Comparison of ENCODE assay signal across 7 mouse cellular contexts in genomic region chr3:103279182-103280149, GRCm38 (mm10). TPM values are rescaled to one million over a fixed set of nuclear protein-coding genes. Genes with fewer than 3 reads are reported as not detected.
DNase-seq lines count a peak whose midpoint lies in the region; ATAC-seq lines count a peak whose summit lies in the region.

Gene Trim33 (plus strand): TSS chr3:103279293.

- no peaks in the 10 kb centered on the region for H3K9me3 ChIP-seq in intestine, embryonic 16.5 days (ENCODE audit: control insufficient read depth, low read length)
- H3K9me3 ChIP-seq in midbrain, embryonic 11.5 days (ENCODE audit: control insufficient read depth, low read length): no peaks in the 10 kb centered on the region

- under 1% methylated on average over 106 of the region's 136 CpGs for WGBS in intestine, embryonic 16.5 days
- WGBS in midbrain, embryonic 11.5 days: under 1% methylated on average over 98 of the region's 136 CpGs

- H3K27ac ChIP-seq in intestine, embryonic 16.5 days (ENCODE audit: low read length): peak within 1 kb of the TSS; percentile 95
- peak within 1 kb of the TSS; percentile 90 for H3K27ac ChIP-seq in midbrain, embryonic 11.5 days (ENCODE audit: low read depth, low read length)

- peaks cover 6% of the 10 kb centered on the region for H3K4me1 ChIP-seq in intestine, embryonic 16.5 days (ENCODE audit: control insufficient read depth, insufficient read depth, low read length)
- peaks cover 12% of the 10 kb centered on the region for H3K4me1 ChIP-seq in midbrain, embryonic 11.5 days (ENCODE audit: control insufficient read depth, insufficient read depth, low read length)

- intact Hi-C loops in left cerebral cortex, postnatal 36 days (cut with DNase I): loop anchor here (10.0 kb wide), 1 partner anchor 105 kb away; the partner anchor contains the start of gene Bcas2

- no peaks in the 10 kb centered on the region for H3K36me3 ChIP-seq in intestine, embryonic 16.5 days (ENCODE audit: control insufficient read depth, insufficient read depth, low read length)
- no peaks in the 10 kb centered on the region for H3K36me3 ChIP-seq in midbrain, embryonic 11.5 days (ENCODE audit: control insufficient read depth, insufficient read depth, low read length)

- DNase-seq in adrenal gland, adult 2 months: peak; percentile 94
- peak; percentile 94 for DNase-seq in embryo, embryonic 11.5 days (ENCODE audit: low read depth, low spot score)
- peak; percentile 83 to 90 for DNase-seq in gastrocnemius, postnatal 4 days (ENCODE audit: low spot score in 2 of 2)
- DNase-seq in left cerebral cortex, postnatal 36 days (ENCODE audit: low spot score in 2 of 2): peak; percentile 89 to 91
- DNase-seq in midbrain, embryonic 11.5 days (ENCODE audit: low spot score, missing footprints): peak; percentile 99
- DNase-seq in skeletal muscle tissue, adult 2 months (ENCODE audit: low read depth, low spot score): peak; percentile 85

- H3K27me3 ChIP-seq in intestine, embryonic 16.5 days (replicated peaks; ENCODE audit: control insufficient read depth, insufficient read depth, low read length): no peaks in the 10 kb centered on the region
- H3K27me3 ChIP-seq in midbrain, embryonic 11.5 days (ENCODE audit: control insufficient read depth, insufficient read depth, low read length): no peaks in the 10 kb centered on the region

- H3K4me3 ChIP-seq in intestine, embryonic 16.5 days (ENCODE audit: low read length): peak within 1 kb of the TSS; percentile 100
- peak within 1 kb of the TSS; percentile 78 for H3K4me3 ChIP-seq in midbrain, embryonic 11.5 days (ENCODE audit: low read depth, low read length)

- peak; percentile 90 for ATAC-seq in intestine, embryonic 16.5 days
- ATAC-seq in midbrain, embryonic 11.5 days (ENCODE audit: low FRiP score): peak; percentile 90

- H3K4me2 ChIP-seq in intestine, embryonic 16.5 days (ENCODE audit: low read depth, low read length): peak within 1 kb of the TSS; percentile 94
- H3K4me2 ChIP-seq in midbrain, embryonic 11.5 days: peak within 1 kb of the TSS; percentile 95

- H3K9ac ChIP-seq in intestine, embryonic 16.5 days (ENCODE audit: low read depth, low read length): peak within 1 kb of the TSS; percentile 98
- H3K9ac ChIP-seq in midbrain, embryonic 11.5 days (ENCODE audit: low read length): peak within 1 kb of the TSS; percentile 89

RNA-seq across cellular contexts. Expression of gene Trim33, which starts in this region (rescaled TPM):
- total RNA-seq in adrenal gland, adult 2 months (2021): 10 to 100 TPM; 30.8 to 44.2 TPM
- polyA plus RNA-seq in adrenal gland, adult 2 months (2012; rRNA removed): 5.3 and 6.3 TPM in 2 replicates
- 10 to 100 TPM; 19.6 to 22.4 TPM for total RNA-seq in gastrocnemius, postnatal 4 days (2021)
- polyA plus RNA-seq in intestine, embryonic 16.5 days (2015; fragmentation: Nextera tagmentation; extraction: Ambion mirVana): 11.6 and 12.3 TPM in 2 replicates
- 10 to 100 TPM; 48.2 to 59.1 TPM for total RNA-seq in left cerebral cortex, postnatal 36 days (2021)
- 21.5 and 25.2 TPM in 2 replicates for polyA plus RNA-seq in midbrain, embryonic 11.5 days (2014; fragmentation: Nextera tagmentation; extraction: Ambion mirVana)

Comparison
In these comparisons a context has a peak if more than half of its experiments do, and no peak if none do; other contexts are left out.
1. Peak in every context shown above with its lines: DNase-seq, ATAC-seq, H3K4me3 ChIP-seq and H3K27ac ChIP-seq.